Mouse (Mus musculus) limb, embryonic 14.5 days (tissue): ENCODE results near the gene Cers3. TPM values are rescaled to one million over a fixed set of nuclear protein-coding genes. Genes with fewer than 3 reads are reported as not detected.

ENCODE experiments used
- ATAC-seq: fragments of 200-750 bp; cut with Nextera tagmentation; 2 replicates; pipeline ENCODE4 v1.8.0; 2017; ENCODE audit warnings: low read depth, moderate number of reproducible peaks, moderate TSS enrichment; ENCODE audit not compliant: low FRiP score
- DNase-seq: peaks from one replicate; pipeline ENCODE4 v3.0.0-alpha.2; 2015; ENCODE audit warnings: low spot score
- H3K27ac ChIP-seq: fragments of 300-500 bp; sonication (generic); replicated peaks from 2 replicates; pipeline ENCODE4 v1.5.1; 2014; ENCODE audit warnings: low read depth, mild to moderate bottlenecking, low read length, moderate library complexity, mixed read lengths
- H3K27me3 ChIP-seq: fragments of 300-500 bp; sonication (generic); 2 replicates; pipeline ENCODE4 v1.6.1; 2014; ENCODE audit warnings: low read length, mixed read lengths; ENCODE audit not compliant: control insufficient read depth, insufficient read depth
- H3K36me3 ChIP-seq: fragments of 300-500 bp; sonication (generic); 2 replicates; pipeline ENCODE4 v1.6.1; 2014; ENCODE audit warnings: mild to moderate bottlenecking, low read length, moderate library complexity, mixed read lengths; ENCODE audit not compliant: control insufficient read depth, insufficient read depth
- H3K4me1 ChIP-seq: fragments of 300-500 bp; sonication (generic); 2 replicates; pipeline ENCODE4 v1.6.1; 2014; ENCODE audit warnings: antibody characterized with exemption, low read length, mixed read lengths; ENCODE audit not compliant: control insufficient read depth, insufficient read depth
- H3K4me2 ChIP-seq: fragments of 300-500 bp; sonication (generic); replicated peaks from 2 replicates; pipeline ENCODE4 v1.6.1; 2014; ENCODE audit warnings: low read depth, mild to moderate bottlenecking, low read length, moderate library complexity; ENCODE audit not compliant: severe bottlenecking
- H3K4me3 ChIP-seq: fragments of 300-500 bp; sonication (generic); replicated peaks from 2 replicates; pipeline ENCODE4 v1.5.1; 2014; ENCODE audit warnings: low read length
- H3K9ac ChIP-seq: fragments of 300-500 bp; sonication (generic); 2 replicates; pipeline ENCODE4 v1.6.1; 2014; ENCODE audit warnings: mild to moderate bottlenecking, low read depth, low read length, moderate library complexity; ENCODE audit not compliant: severe bottlenecking
- H3K9me3 ChIP-seq: fragments of 300-500 bp; sonication (generic); 2 replicates; pipeline ENCODE4 v1.6.1; 2016; ENCODE audit warnings: low read length; ENCODE audit not compliant: control insufficient read depth
- POLR2A ChIP-seq: fragments of 200-500 bp; IDR thresholded peaks from 2 replicates; pipeline ENCODE4 v1.8.0; 2012; ENCODE audit warnings: inconsistent platforms, mild to moderate bottlenecking, moderate library complexity, borderline replicate concordance; ENCODE audit not compliant: insufficient read depth, insufficient read length; ENCODE audit errors: extremely low read depth
- WGBS: fragments of 180-500 bp; shearing (Covaris S2); extraction: QIAGEN DNeasy Blood & Tissue Kit; methylation state at CpG from one replicate; pipeline ENCODE4 v1.1.7; 2014; 5-methylcytosine and 5-hydroxymethylcytosine counted together
- polyA plus RNA-seq, 2 experiments: library from polyadenylated mRNA; depleted of rRNA in 1 of 2; stranded (reverse) in 1 of 2; unstranded in 1 of 2; fragments of >200 nt; fragmentation: Nextera tagmentation in 1 of 2; extraction: Ambion mirVana in 1 of 2; gene quantifications; 2 replicates each; pipeline versions ENCODE4 v1.2.1 to v1.2.3; 2012 to 2014

The Cers3 gene
- polyA plus RNA-seq, 2 experiments: 4.4 to 12.0 TPM

- no peak overlapping the region for H3K4me3 ChIP-seq
- WGBS: 66% methylated on average over 2 of the region's 2 CpGs
- DNase-seq (no peak), ATAC-seq (no peak)
- TF ChIP-seq POLR2A: no peak
- no peaks in the 10 kb centered on the region for H3K36me3 ChIP-seq
- H3K4me2 ChIP-seq: no peak overlapping the region
- H3K9me3 ChIP-seq: 0 out of 2 replicates have a peak, but pooled peaks cover 2% of the 10 kb centered on the region
- peaks cover 22% of the 10 kb centered on the region for H3K4me1 ChIP-seq
- H3K27me3 ChIP-seq: no peaks in the 10 kb centered on the region
- H3K27ac ChIP-seq: no peak overlapping the region
- H3K9ac ChIP-seq: no peak overlapping the region
These were observed 129.9 kb downstream of the Cers3 start for GRCm38 (mm10) chr7:66873235-66873634.

Other genes with a start within 250 kb of the Cers3 start
- gene Asb7, start 53.9 kb upstream of the Cers3 start, polyA plus RNA-seq (2012; rRNA removed): 8.7 and 8.8 TPM in 2 replicates
- 13.5 and 14.8 TPM in 2 replicates for gene Asb7, start 53.9 kb upstream of the Cers3 start, polyA plus RNA-seq (2014; fragmentation: Nextera tagmentation; extraction: Ambion mirVana)
- 20.2 and 21.4 TPM in 2 replicates for gene Lins1, start 53.6 kb upstream of the Cers3 start, polyA plus RNA-seq (2012; rRNA removed)
- gene Lins1, start 53.6 kb upstream of the Cers3 start, polyA plus RNA-seq (2014; fragmentation: Nextera tagmentation; extraction: Ambion mirVana): 22.6 and 24.9 TPM in 2 replicates
- gene Adamts17, start 96.2 kb downstream of the Cers3 start, polyA plus RNA-seq (2012; rRNA removed): 19.5 and 22.3 TPM in 2 replicates
- 16.0 and 18.1 TPM in 2 replicates for gene Adamts17, start 96.2 kb downstream of the Cers3 start, polyA plus RNA-seq (2014; fragmentation: Nextera tagmentation; extraction: Ambion mirVana)